Mouse (Mus musculus) G1E (cell line): ENCODE measurements around the gene Crabp2.

Experiments
- CTCF ChIP-seq: IDR thresholded peaks from 2 replicates; pipeline ENCODE4 v1.5.1; 2012; ENCODE audit warnings: low read depth, low read length, inconsistent platforms, mixed read lengths
- TAL1 ChIP-seq: conservative IDR thresholded peaks from 2 replicates; pipeline ENCODE4 v1.6.1; 2012; ENCODE audit warnings: low read depth, low read length, inconsistent platforms, mixed read lengths

DNA sequence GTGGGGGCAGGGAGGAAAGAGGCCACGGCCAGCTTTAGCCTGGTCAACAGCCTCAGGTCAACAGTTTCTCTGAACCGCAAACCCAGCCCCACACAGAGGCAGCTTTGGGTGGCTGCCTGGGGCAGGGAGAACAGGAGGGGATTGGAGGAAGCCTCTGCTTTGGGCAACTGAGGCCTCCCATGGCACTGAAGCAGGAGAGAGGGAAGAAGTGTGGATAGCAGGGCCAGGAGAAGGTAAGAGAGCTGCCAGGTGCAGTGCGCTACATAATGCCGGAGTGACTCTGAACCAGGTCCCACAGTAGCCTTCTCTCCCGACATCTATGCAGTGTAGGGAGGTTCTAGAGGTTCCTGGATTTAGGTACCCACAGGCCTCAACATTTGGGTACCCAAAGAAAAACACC, 32.3 kb downstream of the Crabp2 start:
- TF ChIP-seq CTCF = no peak
- no peak for TF ChIP-seq TAL1
